Mouse (Mus musculus): ENCODE measurements around the gene Nhlh1. TPM values are rescaled to one million over a fixed set of nuclear protein-coding genes. Genes with fewer than 3 reads are reported as not detected.

The Nhlh1 gene
- polyA plus RNA-seq, 1 experiment from 2014 or later: not detected

DNA sequence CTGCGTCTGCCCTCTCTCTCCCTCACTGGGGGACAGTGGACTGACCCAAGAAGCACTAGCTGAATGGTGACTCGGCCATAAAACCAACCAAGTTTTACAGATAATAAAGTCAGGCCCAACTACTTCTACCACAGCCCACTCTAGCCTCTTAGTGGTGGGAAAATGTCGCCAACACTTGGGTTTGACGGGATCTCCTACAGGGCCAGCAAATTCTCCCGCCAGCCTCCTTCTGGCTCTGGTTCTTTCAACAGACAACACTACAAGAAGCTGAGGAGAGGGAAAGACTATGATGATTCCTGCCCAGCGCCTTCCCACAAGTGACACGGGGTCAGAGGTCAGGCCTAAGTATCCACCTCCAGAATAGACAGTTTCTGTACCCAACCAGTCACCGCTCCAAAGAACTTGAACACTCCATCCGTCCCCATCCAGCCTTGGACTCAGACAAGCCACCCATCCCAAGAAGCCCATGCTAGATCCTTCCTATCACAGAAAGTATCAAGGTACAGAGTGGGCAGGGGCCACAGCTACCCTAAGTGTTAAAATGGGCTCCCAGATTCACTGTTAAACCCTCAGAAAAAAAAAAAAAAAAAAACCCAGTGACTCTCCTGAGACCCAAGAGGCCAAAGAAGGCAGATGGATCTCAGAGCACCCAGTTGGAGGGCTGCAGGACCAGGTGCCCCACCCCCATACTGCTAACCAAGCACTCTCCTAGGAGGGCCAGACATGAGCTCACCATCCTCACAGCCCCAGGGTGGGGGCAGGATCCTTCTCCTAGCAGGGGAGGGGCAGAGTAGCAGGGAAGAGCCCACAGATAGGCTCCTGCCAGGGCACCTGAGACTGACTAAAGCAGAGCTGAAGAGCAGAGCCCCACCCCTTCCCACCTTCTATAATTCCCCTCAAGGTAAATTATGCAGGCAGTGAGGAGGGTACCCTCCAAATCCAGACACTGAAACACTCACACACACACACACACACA lies 38.7 kb downstream of the Nhlh1 start:
- H3K9me3 ChIP-seq (replicated peaks): no peaks in the 10 kb centered on the region
- H3K4me1 ChIP-seq: peaks cover 61% of the 10 kb centered on the region
- 90% methylated on average over 9 of the region's 9 CpGs for WGBS
- peaks cover 70% of the 10 kb centered on the region for H3K36me3 ChIP-seq
- DNase-seq (ENCODE audit: low spot score): no peak
- no peak overlapping the region for H3K4me3 ChIP-seq
- no peak overlapping the region for H3K27ac ChIP-seq
- no peaks in the 10 kb centered on the region for H3K27me3 ChIP-seq (ENCODE audit: low read depth, poor library complexity, severe bottlenecking)

DNA sequence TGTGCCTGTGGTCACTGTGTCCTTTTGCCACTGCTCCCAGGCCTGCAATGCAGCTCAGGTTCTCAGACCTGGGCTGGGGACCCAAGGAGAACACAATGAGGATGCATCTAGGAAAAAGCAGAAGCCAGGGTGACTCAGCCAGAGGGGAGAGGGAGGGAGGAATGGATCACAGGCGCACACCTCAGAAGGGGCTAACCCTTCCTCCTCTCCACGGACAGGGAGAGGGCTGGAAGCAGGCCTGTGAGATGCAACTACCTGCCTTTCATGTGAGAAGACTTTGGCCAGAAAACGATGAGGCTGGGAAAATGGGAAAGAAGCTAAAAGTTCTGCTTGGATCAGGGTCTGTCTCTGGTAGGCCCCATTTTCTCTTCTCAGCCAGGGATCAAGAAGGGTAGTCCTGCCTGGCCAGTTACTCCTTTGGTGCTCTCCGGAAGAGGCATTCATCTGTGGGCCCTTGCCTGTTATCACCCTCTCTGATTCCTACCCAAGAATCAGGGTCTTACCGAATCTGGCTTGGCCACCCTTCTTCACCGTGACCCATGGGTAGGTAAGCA lies 39.8 kb downstream of the Nhlh1 start:
- Histone ChIP-seq H3K36me3 (peaks cover 71% of the 10 kb centered on the region), H3K4me1 (peaks cover 57% of the 10 kb centered on the region), H3K4me3 (peak overlapping the region; percentile 13; the same call in 1 of the 2 replicates), H3K27ac (peak overlapping the region; percentile 73), H3K27me3 (ENCODE audit: low read depth, poor library complexity, severe bottlenecking) (no peaks in the 10 kb centered on the region), H3K9me3 (replicated peaks) (no peaks in the 10 kb centered on the region)
- no peak for DNase-seq (ENCODE audit: low spot score)
- 87% methylated on average over 6 of the region's 6 CpGs for WGBS

DNA sequence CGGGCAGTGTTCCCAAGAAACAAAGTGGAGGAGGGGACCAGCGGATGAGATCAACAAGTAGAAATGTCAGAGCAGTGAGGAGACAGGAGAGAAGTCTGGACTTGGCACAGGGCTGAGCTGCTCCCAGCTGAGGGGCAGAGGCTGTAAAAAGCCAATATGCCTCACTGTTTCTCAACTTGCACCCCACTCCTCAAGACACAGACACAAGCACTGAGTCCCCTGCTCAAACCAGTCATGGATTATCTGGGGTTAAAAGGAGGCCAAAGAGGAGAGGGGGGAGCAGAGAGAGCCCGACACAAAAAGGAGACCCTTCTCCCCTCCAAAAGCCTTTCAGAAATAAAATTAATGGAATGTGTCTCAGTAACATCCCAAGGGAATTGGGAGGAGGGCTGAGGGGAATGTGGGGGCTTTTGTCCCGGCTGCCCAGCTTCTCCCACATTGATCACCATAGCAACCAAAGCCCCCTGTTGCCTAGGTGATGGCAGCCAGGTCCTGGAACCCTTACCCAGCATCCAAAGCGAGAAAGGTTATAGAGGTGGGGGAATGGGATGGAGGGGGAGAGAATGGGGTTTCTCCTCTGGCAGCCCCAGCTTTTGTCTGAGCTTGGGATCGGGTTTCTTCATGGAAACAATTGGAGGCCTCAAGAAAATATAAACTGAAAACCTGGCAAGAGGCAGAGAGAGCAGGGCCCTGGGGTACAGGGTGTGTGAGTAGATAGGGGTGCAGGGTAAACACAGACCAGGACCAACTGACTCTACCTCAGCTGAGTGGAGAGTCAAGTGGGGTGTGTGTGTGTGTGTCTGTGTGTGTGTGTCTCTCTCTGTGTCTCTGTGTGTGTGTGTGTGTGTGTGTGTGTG lies 40.5 kb downstream of the Nhlh1 start:
- Histone ChIP-seq H3K27ac (peak overlapping the region; percentile 73), H3K4me1 (peaks cover 52% of the 10 kb centered on the region), H3K27me3 (ENCODE audit: low read depth, poor library complexity, severe bottlenecking) (no peaks in the 10 kb centered on the region), H3K9me3 (replicated peaks) (no peaks in the 10 kb centered on the region), H3K36me3 (peaks cover 71% of the 10 kb centered on the region), H3K4me3 (peak overlapping the region; percentile 13; the same call in 1 of the 2 replicates)
- WGBS: 50% methylated on average over 6 of the region's 6 CpGs
- DNase-seq (ENCODE audit: low spot score): peak; percentile 53

DNA sequence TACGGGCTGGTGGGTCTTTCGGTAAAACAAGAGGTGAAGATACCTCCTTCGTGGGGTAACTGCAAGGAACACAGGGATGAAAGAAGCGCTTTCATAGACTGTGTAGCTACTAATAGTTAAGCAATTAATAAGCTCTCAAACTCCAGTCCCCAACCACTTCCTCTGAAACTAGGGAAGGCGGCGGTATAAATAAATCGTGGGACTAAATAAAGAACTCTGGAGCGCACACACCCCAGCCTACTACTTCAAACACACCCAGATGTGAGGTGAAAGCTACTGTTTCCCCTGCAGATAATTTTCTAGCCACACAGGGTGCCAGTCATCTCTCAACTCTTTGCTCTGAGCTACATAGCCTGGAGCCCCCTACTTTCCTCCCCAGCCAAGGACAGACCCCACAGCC lies 41.3 kb downstream of the Nhlh1 start:
- peaks cover 75% of the 10 kb centered on the region for H3K36me3 ChIP-seq
- no peaks in the 10 kb centered on the region for H3K27me3 ChIP-seq (ENCODE audit: low read depth, poor library complexity, severe bottlenecking)
- H3K4me3 ChIP-seq: no peak overlapping the region
- H3K9me3 ChIP-seq (replicated peaks): no peaks in the 10 kb centered on the region
- peak overlapping the region; percentile 73; the same call in 1 of the 2 replicates for H3K27ac ChIP-seq
- H3K4me1 ChIP-seq: peaks cover 50% of the 10 kb centered on the region
- 90% methylated on average over 8 of the region's 8 CpGs for WGBS
- no peak for DNase-seq (ENCODE audit: low spot score)

DNA sequence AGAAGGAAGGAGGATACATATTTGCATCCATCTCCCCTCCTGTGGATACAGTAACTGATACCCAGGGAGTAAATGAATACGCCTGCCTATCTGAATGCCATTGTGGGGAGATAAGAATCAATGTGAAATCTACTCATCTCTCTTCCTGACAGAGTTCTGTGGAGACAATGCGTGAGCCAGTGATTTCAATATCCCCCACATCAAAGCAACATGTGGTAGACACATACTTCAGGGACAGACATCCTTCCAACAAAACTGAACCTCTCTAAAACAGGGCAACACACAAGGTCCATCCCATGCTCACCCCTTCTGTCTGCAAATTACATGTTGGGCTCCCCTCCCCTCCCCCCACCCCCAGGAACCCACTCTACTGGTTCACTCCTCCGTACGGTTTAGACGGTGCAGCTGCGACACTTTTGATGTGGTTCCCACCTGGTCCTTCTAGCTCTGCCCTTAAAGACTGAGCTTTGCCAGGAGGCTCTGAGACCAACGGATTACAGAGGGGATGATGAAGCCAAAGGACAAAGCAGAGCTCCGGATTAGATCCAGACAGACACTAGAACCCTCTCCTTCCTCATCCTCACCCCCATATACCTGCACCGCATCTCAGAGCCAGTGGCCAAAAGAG lies 41.9 kb downstream of the Nhlh1 start:
- no peaks in the 10 kb centered on the region for H3K27me3 ChIP-seq (ENCODE audit: low read depth, poor library complexity, severe bottlenecking)
- H3K4me3 ChIP-seq: no peak overlapping the region
- 84% methylated on average over 9 of the region's 9 CpGs for WGBS
- H3K36me3 ChIP-seq: peaks cover 75% of the 10 kb centered on the region
- H3K9me3 ChIP-seq (replicated peaks): no peaks in the 10 kb centered on the region
- H3K27ac ChIP-seq: no peak overlapping the region
- H3K4me1 ChIP-seq: peaks cover 47% of the 10 kb centered on the region
- no peak for DNase-seq (ENCODE audit: low spot score)

DNA sequence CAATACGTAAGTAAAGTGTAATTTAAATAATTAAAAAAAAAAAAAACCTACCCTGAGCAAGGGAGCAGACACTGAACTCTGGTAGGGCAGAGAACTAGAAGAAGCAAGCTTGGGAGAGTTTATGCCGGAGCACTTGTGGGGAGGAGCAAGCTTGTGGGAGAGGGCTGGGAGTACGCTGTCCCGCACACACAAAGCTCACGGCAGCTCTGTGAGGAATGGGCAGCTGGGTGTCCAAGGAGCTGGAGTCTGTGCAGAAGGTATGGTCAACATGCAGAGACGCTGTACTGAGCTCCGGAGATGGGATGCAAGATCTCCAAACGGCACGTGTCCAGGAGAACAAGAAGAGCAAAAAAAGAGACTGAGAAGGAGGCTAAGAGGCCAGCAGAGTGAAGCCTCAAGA lies 42.6 kb downstream of the Nhlh1 start:
- H3K4me3 ChIP-seq: no peak overlapping the region
- WGBS: 89% methylated on average over 9 of the region's 9 CpGs
- H3K36me3 ChIP-seq: peaks cover 75% of the 10 kb centered on the region
- no peak for DNase-seq (ENCODE audit: low spot score)
- no peaks in the 10 kb centered on the region for H3K9me3 ChIP-seq (replicated peaks)
- peaks cover 41% of the 10 kb centered on the region for H3K4me1 ChIP-seq
- no peaks in the 10 kb centered on the region for H3K27me3 ChIP-seq (ENCODE audit: low read depth, poor library complexity, severe bottlenecking)
- no peak overlapping the region for H3K27ac ChIP-seq

DNA sequence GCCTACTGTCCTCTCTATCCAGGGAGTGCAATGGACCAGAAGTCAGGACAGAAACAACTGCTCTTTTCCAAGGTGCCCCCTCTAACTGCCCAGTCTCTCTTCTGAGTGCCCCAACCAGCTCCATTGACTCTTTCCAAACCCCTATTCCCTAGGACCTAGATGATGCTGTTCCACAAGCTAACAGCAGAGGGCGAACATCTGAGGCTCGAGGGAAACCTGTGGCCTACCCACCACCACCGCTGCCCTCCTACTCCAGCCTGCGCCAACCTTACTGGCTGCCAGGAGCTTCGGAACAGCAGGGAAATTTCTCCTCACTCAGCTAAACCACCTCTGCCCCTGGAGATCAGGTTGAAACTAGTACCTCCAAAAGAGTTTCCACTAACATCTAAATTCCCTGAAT lies 45.3 kb downstream of the Nhlh1 start:
- no peak overlapping the region for H3K4me3 ChIP-seq
- 36% methylated on average over 5 of the region's 5 CpGs for WGBS
- DNase-seq (ENCODE audit: low spot score): peak; percentile 76
- no peak overlapping the region for H3K27ac ChIP-seq
- peaks cover 77% of the 10 kb centered on the region for H3K36me3 ChIP-seq
- no peaks in the 10 kb centered on the region for H3K9me3 ChIP-seq (replicated peaks)
- no peaks in the 10 kb centered on the region for H3K27me3 ChIP-seq (ENCODE audit: low read depth, poor library complexity, severe bottlenecking)
- peaks cover 18% of the 10 kb centered on the region for H3K4me1 ChIP-seq

DNA sequence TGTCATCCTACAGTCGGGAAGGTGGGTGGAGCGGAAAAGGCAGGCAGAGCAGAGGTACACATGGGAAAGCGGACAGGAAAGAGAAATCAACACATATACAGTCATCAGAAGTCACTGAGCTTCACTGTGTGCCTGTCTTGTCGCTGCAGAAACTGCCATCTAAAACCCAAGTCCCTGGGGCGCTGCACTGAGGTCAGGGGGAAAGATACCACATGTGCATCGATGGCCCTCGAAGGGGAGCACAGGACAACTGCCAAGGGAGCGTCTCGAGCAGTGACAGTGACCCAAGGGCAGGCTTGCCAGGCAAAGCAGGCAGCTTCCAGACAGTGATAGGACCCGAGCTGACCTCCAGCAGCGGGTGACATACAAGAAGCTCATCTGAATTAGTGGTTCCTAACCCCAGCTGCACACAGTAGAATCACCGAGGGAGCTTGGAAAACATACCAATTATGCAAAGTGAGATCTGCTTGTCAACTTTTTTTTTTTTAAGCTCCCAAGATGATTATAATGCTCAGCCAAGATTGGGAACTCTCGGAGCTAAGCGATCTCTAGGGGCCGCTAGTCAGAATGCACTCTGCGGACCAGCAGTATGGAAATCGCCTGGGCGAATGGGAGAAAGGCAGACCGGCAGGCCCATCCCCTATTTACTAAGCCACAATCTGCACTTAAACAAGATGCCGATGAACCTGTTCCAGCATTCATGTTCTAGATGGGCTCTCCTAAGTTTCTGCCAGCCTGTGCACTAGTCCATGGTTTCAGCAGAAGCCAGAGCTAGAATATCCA lies 47.1 kb downstream of the Nhlh1 start:
- peaks cover 91% of the 10 kb centered on the region for H3K36me3 ChIP-seq

DNA sequence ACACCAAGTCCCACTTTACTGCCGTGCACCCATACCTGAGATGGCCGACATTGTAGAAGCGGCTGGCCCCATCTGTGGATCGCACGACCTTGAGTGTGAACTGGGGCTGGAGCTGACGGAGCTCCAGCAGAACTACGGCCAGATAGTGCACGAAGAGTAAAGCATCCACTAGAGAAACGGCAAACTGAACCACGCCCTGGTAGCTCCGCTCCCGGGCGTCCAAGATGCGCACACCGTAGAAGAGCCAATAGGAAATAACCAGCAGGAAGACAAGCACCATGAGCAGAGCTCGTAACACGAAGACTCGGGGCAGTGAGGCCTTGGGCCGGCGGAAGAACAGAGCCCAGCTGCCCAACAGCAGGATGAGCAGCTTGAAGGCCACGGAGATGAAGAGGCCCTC lies 48.0 kb downstream of the Nhlh1 start:
- H3K4me3 ChIP-seq: no peak overlapping the region
- peaks cover 94% of the 10 kb centered on the region for H3K36me3 ChIP-seq
- WGBS: 94% methylated on average over 21 of the region's 21 CpGs

More for the DNA sequence above, 47.1 kb downstream of the Nhlh1 start:
- no peaks in the 10 kb centered on the region for H3K27me3 ChIP-seq (ENCODE audit: low read depth, poor library complexity, severe bottlenecking)
- no peak overlapping the region for H3K4me3 ChIP-seq
- no peaks in the 10 kb centered on the region for H3K9me3 ChIP-seq (replicated peaks)
- H3K4me1 ChIP-seq: no peaks in the 10 kb centered on the region
- WGBS: 96% methylated on average over 20 of the region's 20 CpGs
- no peak for DNase-seq (ENCODE audit: low spot score)
- H3K27ac ChIP-seq: no peak overlapping the region

DNA sequence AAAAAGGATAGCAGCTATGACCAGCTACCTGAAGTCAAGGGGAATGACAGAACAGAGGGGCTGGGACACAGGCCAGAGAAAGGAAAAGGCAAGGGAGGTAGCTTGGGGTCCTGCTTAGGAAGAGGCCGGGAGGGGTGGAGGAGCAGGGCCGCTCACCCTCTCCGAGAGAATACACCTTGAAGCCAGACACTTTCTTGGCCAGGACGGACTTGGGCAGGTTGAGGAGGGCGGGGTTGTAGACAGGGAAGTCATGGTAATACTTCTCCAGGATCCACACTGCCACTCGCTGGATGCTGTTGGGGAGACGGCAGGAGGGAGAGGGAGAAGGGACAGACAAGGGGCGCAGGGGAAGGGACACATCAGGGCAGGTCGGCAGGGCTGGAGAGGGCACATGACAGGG lies 49.0 kb downstream of the Nhlh1 start:
- no peaks in the 10 kb centered on the region for H3K27me3 ChIP-seq (ENCODE audit: low read depth, poor library complexity, severe bottlenecking)
- no peak overlapping the region for H3K4me3 ChIP-seq
- no peaks in the 10 kb centered on the region for H3K4me1 ChIP-seq
- 92% methylated on average over 9 of the region's 9 CpGs for whole genome bisulfite sequencing
- H3K27ac ChIP-seq: no peak overlapping the region
- H3K9me3 ChIP-seq (replicated peaks): no peaks in the 10 kb centered on the region
- H3K36me3 ChIP-seq: peaks cover 99% of the 10 kb centered on the region
- DNase-seq (ENCODE audit: low spot score): no peak

More for the DNA sequence above, 48.0 kb downstream of the Nhlh1 start:
- no peaks in the 10 kb centered on the region for H3K27me3 ChIP-seq (ENCODE audit: low read depth, poor library complexity, severe bottlenecking)
- no peaks in the 10 kb centered on the region for H3K4me1 ChIP-seq
- DNase-seq (ENCODE audit: low spot score): no peak
- H3K27ac ChIP-seq: no peak overlapping the region
- H3K9me3 ChIP-seq (replicated peaks): no peaks in the 10 kb centered on the region

DNA sequence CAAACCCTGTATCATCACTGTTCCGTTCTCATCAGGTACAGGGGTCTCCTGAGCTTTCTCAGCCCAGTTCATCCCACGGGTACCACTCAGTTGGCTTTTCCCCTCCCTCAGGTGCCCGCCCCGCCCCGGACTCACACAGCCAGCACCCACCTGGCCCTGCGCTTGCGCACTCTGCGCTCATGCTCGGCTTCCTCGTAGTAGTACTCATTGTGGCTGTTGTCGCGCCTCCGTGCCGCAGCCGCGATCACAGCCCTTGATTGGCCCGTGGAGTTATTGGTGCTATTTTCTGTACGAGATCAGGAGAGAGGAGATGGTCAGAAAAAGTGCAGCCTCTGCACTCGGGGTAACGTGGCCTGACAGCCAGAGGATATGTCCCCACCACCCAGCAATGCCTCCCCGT lies 49.6 kb downstream of the Nhlh1 start:
- no peaks in the 10 kb centered on the region for H3K9me3 ChIP-seq (replicated peaks)
- no peak overlapping the region for H3K27ac ChIP-seq
- H3K36me3 ChIP-seq: peaks cover 99% of the 10 kb centered on the region
- H3K4me1 ChIP-seq: no peaks in the 10 kb centered on the region
- H3K27me3 ChIP-seq (ENCODE audit: low read depth, poor library complexity, severe bottlenecking): no peaks in the 10 kb centered on the region
- DNase-seq (ENCODE audit: low spot score): no peak
- no peak overlapping the region for H3K4me3 ChIP-seq
- WGBS: 95% methylated on average over 21 of the region's 21 CpGs

All from limb, embryonic 10.5 days (tissue).